Comparison of ENCODE assay signal across 8 mouse cellular contexts in the genomic region with DNA sequence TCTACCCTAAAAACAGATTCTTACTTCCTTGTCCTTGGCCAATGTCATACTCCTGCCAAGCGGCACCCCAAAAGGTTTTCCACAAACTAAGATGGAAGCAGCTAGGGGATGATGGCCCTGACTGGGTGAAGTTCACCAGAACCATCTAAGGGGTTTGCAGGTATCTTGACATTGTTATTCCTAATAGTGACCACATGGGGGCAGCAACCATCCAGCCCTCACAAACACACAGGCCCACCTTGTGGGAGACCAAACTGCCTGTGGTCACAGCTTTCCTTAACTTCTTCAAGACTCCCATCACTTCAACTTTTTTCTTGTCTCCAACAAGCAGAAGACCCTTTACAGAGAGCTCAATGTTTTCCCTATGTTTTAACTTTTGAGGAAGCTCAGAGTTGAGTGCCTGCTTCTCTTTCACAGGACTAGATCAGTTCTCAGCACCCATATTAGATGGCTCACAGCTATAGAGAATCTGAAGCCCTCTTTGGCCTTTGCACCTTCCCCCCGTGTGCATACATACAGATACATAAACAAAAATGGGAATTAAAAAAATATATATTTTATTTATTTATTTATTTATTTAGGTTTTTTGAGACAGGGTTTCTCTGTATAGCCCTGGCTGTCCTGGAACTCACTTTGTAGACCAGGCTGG. TPM values are rescaled to one million over a fixed set of nuclear protein-coding genes. Genes with fewer than 3 reads are reported as not detected.
A peak's percentile ranks its signal among the peaks of the same experiment; 100 is the strongest.
DNase-seq lines count a peak whose midpoint lies in the region; ATAC-seq lines count a peak whose summit lies in the region.

No protein-coding gene starts in this region.

- H3K9me3 ChIP-seq in forebrain, embryonic 15.5 days: no peaks in the 10 kb centered on the region

- H3K36me3 ChIP-seq in forebrain, embryonic 15.5 days: no peaks in the 10 kb centered on the region

- no peak overlapping the region for H3K4me3 ChIP-seq in forebrain, embryonic 15.5 days

- H3K27ac ChIP-seq in forebrain, embryonic 15.5 days (replicated peaks): no peak overlapping the region

- no peak overlapping the region for H3K9ac ChIP-seq in forebrain, embryonic 15.5 days (replicated peaks)

- peak; percentile 58; the same call in 1 of the 2 replicates for ATAC-seq in forebrain, embryonic 15.5 days (replicated peaks)

- WGBS in forebrain, embryonic 15.5 days: 50% methylated on average over 2 of the region's 2 CpGs

- peak; percentile 48 to 58 for DNase-seq in right cerebral cortex, postnatal 10 days (ENCODE audit: low spot score in 2 of 2)
- DNase-seq in right cerebral cortex, postnatal 14 days: no peak
- peak; percentile 52 for DNase-seq in c-Kit-negative CD71-positive TER-119-positive erythroid progenitor cells, embryonic 14.5 days (ENCODE audit: low read depth, low spot score)
- peak; percentile 57 for DNase-seq in kidney, adult 9 months
- peak; percentile 61 for DNase-seq in lung, postnatal 14 days
- peak; percentile 37 to 75 for DNase-seq in spleen, postnatal 4 days (ENCODE audit: low spot score in 2 of 2)
- no peak for DNase-seq in yolk sac, embryonic 10.5 days (ENCODE audit: low spot score)

- no peak overlapping the region for H3K4me2 ChIP-seq in forebrain, embryonic 15.5 days (replicated peaks)

- H3K4me1 ChIP-seq in forebrain, embryonic 15.5 days: no peaks in the 10 kb centered on the region

- H3K27me3 ChIP-seq in forebrain, embryonic 15.5 days: no peaks in the 10 kb centered on the region

RNA-seq across cellular contexts. Expression of gene Ppp1r10, which starts 21.6 kb away (rescaled TPM):
- 51.5 and 53.9 TPM in 2 replicates for polyA plus RNA-seq in forebrain, embryonic 15.5 days (2015; fragmentation: Nextera tagmentation; extraction: Ambion mirVana)

RNA-seq across cellular contexts. Expression of gene Mrps18b, which starts 21.6 kb away (rescaled TPM):
- 53.1 and 54.1 TPM in 2 replicates for polyA plus RNA-seq in forebrain, embryonic 15.5 days (2015; fragmentation: Nextera tagmentation; extraction: Ambion mirVana)

RNA-seq across cellular contexts. Expression of gene Atat1, which starts 27.9 kb away (rescaled TPM):
- polyA plus RNA-seq in forebrain, embryonic 15.5 days (2015; fragmentation: Nextera tagmentation; extraction: Ambion mirVana): 421 and 435 TPM in 2 replicates

RNA-seq across cellular contexts. Expression of gene Abcf1, which starts 31.7 kb away (rescaled TPM):
- 88.3 and 90.3 TPM in 2 replicates for polyA plus RNA-seq in forebrain, embryonic 15.5 days (2015; fragmentation: Nextera tagmentation; extraction: Ambion mirVana)

RNA-seq across cellular contexts. Expression of gene 2310061I04Rik, which starts 40.6 kb away (rescaled TPM):
- polyA plus RNA-seq in forebrain, embryonic 15.5 days (2015; fragmentation: Nextera tagmentation; extraction: Ambion mirVana): 37.9 and 41.5 TPM in 2 replicates

Comparison
In these comparisons a context has a peak if more than half of its experiments do, and no peak if none do; other contexts are left out.
1. DNase-seq: peak in right cerebral cortex, postnatal 10 days (2 of 2), c-Kit-negative CD71-positive TER-119-positive erythroid progenitor cells, embryonic 14.5 days (single experiment), kidney, adult 9 months (single experiment), lung, postnatal 14 days (single experiment) and spleen, postnatal 4 days (2 of 2); none in right cerebral cortex, postnatal 14 days (single experiment) and yolk sac, embryonic 10.5 days (single experiment).